Mouse (Mus musculus) neural tube, embryonic 11.5 days (tissue): ENCODE data around the gene Gm28434. TPM values are rescaled to one million over a fixed set of nuclear protein-coding genes. Genes with fewer than 3 reads are reported as not detected.

ENCODE experiments used
- ATAC-seq: fragments of 200-750 bp; cut with Nextera tagmentation; 2 replicates; pipeline ENCODE4 v1.8.0; 2017; ENCODE audit warnings: moderate number of reproducible peaks, mild to moderate bottlenecking, moderate TSS enrichment, moderate library complexity; ENCODE audit not compliant: insufficient read depth, low FRiP score, low TSS enrichment
- DNase-seq: peaks from one replicate; pipeline ENCODE4 v3.0.0-alpha.2; 2015; ENCODE audit warnings: low spot score
- H3K27ac ChIP-seq: fragments of 300-500 bp; sonication (generic); 2 replicates; pipeline ENCODE4 v1.5.1; 2014; ENCODE audit warnings: low read depth, mild to moderate bottlenecking, low read length
- H3K27me3 ChIP-seq: fragments of 300-500 bp; sonication (generic); 2 replicates; pipeline ENCODE4 v1.6.1; 2014; ENCODE audit warnings: mild to moderate bottlenecking, low read length, mixed read lengths; ENCODE audit not compliant: control insufficient read depth, insufficient read depth
- H3K36me3 ChIP-seq: fragments of 300-500 bp; sonication (generic); 2 replicates; pipeline ENCODE4 v1.6.1; 2014; ENCODE audit warnings: mild to moderate bottlenecking, low read length, moderate library complexity, mixed read lengths; ENCODE audit not compliant: control insufficient read depth, insufficient read depth
- H3K4me1 ChIP-seq: fragments of 300-500 bp; sonication (generic); 2 replicates; pipeline ENCODE4 v1.6.1; 2014; ENCODE audit warnings: low read length, mixed read lengths; ENCODE audit not compliant: control insufficient read depth, insufficient read depth
- H3K4me2 ChIP-seq: fragments of 300-500 bp; sonication (generic); 2 replicates; pipeline ENCODE4 v1.6.1; 2014; ENCODE audit warnings: low read depth, mild to moderate bottlenecking, moderate library complexity
- H3K4me3 ChIP-seq: fragments of 300-500 bp; sonication (generic); 2 replicates; pipeline ENCODE4 v1.5.1; 2014; ENCODE audit warnings: low read depth, low read length
- H3K9ac ChIP-seq: fragments of 300-500 bp; sonication (generic); 2 replicates; pipeline ENCODE4 v1.6.1; 2014; ENCODE audit warnings: mild to moderate bottlenecking, low read length
- H3K9me3 ChIP-seq: fragments of 300-500 bp; sonication (generic); 2 replicates; pipeline ENCODE4 v1.6.1; 2016; ENCODE audit warnings: low read length; ENCODE audit not compliant: control insufficient read depth
- polyA plus RNA-seq: library from polyadenylated mRNA; unstranded; fragments of >200 nt; fragmentation: Nextera tagmentation; extraction: Ambion mirVana; gene quantifications from 2 replicates; pipeline ENCODE4 v1.2.1, GENCODE M21; 2014

Gm28434 gene
- polyA plus RNA-seq, 1 experiment from 2014 or later, result not detected

- DNase-seq, result no peak
- Histone ChIP-seq H3K9ac (no peak overlapping the region), H3K27me3 (no peaks in the 10 kb centered on the region), H3K4me3 (no peak overlapping the region), H3K27ac (no peak overlapping the region), H3K9me3 (no peaks in the 10 kb centered on the region), H3K4me2 (no peak overlapping the region), H3K36me3 (no peaks in the 10 kb centered on the region), H3K4me1 (no peaks in the 10 kb centered on the region)
- ATAC-seq, result no peak
Observed at GRCm38 (mm10) chr5:88005241-88005640, 35.9 kb downstream of the Gm28434 start.

Other genes starting within 250 kb of the Gm28434 start
- gene Csn1s2a, start 194.9 kb upstream of the Gm28434 start, polyA plus RNA-seq, result not detected in 2 replicates
- not detected in 2 replicates for gene Csn1s2b, start 161.4 kb upstream of the Gm28434 start, polyA plus RNA-seq
- gene Prr27, start 143.8 kb upstream of the Gm28434 start, polyA plus RNA-seq, result not detected in 2 replicates
- not detected in 2 replicates for gene Odam, start 84.5 kb upstream of the Gm28434 start, polyA plus RNA-seq
- gene Csn3, start 43.9 kb upstream of the Gm28434 start, polyA plus RNA-seq, result 1.0 TPM in 1 of 2 replicates, not detected in the other
- gene 2310003L06Rik, start 58 bp upstream of the Gm28434 start, polyA plus RNA-seq, result not detected in 2 replicates
- gene Cabs1, start 9.9 kb downstream of the Gm28434 start, polyA plus RNA-seq, result not detected in 2 replicates
- gene Smr3a, start 33.0 kb downstream of the Gm28434 start, polyA plus RNA-seq, result not detected in 2 replicates
- gene Smr2, start 117.0 kb downstream of the Gm28434 start, polyA plus RNA-seq, result not detected in 2 replicates
- not detected in 2 replicates for gene Gm11116, start 142.0 kb downstream of the Gm28434 start, polyA plus RNA-seq
- gene Gm11115, start 184.6 kb downstream of the Gm28434 start, polyA plus RNA-seq, result not detected in 2 replicates